Mouse (Mus musculus) heart, postnatal 25 days (tissue): Measurements from ENCODE around the gene Hlcs. TPM values are rescaled to one million over a fixed set of nuclear protein-coding genes. Genes with fewer than 3 reads are reported as not detected.
"Not testable (repeated sequence)": the region's sequence is repeated elsewhere in the genome, so short reads cannot be mapped to it uniquely, and the experiment has no call there.

Source experiments
- DNase-seq: peaks from one replicate; pipeline ENCODE4 v3.0.0; 2022; ENCODE audit warnings: low spot score
- intact Hi-C: fragments of 180-260 bp; cut with DNase I; formaldehyde crosslinking; loops from one replicate; pipeline ENCODE4 v1.15.1; 2025
- total RNA-seq, 2 experiments: library from RNA; stranded (reverse); gene quantifications; 2 replicates each; pipeline ENCODE4 v1.2.3; 2021

Gene Hlcs
- 1 to 10 TPM; 5.0 to 5.7 TPM for total RNA-seq

DNA sequence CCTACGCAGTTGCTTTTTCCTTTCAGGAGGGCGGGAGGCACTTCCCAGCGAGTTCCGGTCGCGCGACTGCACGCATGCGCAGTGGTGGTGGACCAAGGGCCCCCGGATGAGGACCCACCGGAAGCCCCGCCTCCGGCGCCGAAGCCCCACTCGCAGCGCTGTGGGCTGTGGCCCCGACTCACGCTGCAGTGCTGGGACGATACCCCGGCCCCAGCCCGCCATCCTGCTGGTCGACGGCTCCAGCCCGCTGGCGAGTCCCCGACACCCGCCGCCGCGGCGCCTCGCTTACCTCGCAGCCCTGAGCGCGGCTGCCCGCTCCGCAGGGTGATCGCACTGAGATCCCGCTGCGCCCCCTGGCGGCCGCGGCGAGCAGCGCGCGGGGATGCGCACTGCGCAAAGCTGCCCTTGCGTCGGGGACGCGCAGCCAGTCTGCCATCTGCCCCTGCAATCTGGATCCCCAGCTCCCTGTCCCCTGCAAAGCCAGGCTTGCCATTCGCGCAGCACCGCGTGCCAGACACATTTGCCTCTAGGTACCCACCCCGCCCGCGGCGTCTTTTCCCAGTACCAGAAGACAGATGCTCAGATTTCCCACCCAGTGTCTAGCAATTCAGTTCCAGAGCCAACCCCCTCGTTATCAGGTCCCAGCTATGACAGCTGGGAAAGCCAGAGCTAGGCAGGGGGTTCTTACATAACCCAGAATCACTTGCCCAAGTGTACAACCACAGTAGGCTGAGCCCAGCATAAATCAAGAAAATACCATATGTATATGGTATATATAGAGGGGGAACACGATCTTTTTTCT, at the start of gene Hlcs:
TSS of gene Hlcs (minus strand) at position 343 of the 802 bp plus-strand sequence.
- peak; percentile 96 for DNase-seq
- intact Hi-C loops, result loop anchor here (1.0 to 5.0 kb wide), 4 partner anchors 16 to 254 kb away; no protein-coding TSS in a partner anchor

DNA sequence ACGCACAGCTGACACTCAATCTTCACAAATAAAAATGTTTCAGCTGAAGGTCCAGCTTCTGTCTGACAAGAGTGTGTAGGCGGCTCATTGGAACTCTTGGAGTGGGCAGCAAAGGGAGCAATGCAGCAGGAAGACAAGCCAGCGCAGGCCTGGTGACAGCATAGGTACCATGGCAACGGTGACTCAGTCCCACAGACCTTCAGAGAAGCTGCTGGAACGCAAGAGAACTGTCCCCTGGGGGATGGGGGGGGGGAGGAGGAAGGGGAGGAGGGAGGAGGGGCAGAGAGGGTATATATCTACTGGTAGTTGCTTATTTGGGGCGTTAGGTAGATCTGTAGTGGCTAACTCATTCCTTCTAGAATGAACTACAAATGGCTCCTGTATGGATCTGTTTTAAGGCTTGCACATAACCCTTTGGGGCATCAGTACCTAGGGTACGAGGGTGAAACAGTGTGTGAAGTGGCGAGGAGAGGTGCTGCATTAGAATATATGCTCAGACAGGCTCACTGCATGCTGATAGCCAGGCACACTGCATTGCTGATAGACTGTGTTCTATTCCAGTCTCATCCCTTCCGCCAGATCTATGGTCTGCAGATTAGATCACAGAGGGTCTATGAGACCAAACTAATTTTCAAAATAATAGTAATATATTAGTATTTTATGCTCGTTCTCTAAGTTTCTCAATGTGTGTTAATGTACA, 49.0 kb upstream of the Hlcs start:
- peak; percentile 48 for DNase-seq
- intact Hi-C loops, result no loop called here

DNA sequence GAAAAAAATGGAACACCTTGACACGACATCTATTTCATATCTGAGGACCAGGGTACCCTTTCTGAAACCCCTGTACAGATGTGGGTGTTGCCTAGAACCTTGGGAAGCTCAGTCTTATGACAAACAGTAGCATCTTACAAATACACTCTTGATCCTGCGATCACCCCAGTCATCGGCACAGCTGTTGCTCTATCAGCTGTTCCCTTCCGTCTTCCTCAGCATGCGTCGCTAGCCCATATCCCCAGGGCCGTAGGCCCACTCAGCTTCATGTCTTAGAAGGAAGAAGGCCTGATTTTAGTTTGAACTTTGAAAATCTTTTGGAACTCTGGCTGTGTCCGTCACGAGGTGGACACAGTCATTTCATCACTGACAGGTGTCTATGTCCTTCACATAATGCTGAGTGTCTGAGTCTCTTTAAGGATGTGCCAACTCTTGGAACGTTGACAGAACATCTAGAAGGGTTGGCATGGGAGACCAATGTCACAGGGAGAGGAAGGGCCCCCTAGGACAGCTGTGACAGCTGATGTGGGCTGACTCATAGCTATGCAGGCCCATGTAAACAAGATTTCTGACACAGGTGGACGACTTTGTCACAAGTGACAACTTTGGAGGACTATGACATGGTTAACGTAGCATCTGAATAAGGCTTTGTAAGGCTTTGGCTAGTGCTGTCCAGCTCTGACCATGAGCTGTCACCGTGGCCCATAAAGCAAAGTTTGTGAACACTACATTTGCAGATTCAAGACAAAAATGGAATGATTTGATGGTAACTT, 47.4 kb upstream of the Hlcs start:
- DNase-seq, result no peak
- intact Hi-C loops, result no loop called here

DNA sequence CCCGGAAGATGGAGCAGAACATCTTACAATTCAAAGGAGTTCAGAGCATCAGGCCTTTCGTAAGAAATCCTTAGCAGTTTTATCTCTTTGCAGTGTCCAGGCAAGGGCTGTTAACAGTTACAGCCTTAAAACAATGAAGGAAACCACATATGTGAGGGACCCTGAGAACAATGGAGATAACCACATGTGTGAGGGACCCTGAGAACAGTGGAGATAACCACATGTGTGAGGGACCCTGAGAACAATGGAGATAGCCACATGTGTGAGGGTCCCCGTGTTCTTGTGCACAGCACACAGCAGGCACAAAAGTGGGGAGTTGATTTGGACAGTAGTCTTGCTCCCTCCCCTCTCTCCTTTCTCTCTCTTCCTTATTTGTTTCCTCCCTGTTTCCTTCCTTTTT, 44.7 kb upstream of the Hlcs start:
- intact Hi-C loops, result no loop called here
- DNase-seq, result no peak

- intact Hi-C loops, result no loop called here
- DNase-seq, result no peak
Measured at GRCm38 (mm10) chr16:94356776-94357494, 43.6 kb upstream of the Hlcs start.

GRCm38 (mm10) chr16:94356046-94356445, 42.7 kb upstream of the Hlcs start:
- intact Hi-C loops, result no loop called here
- DNase-seq, result no peak

- intact Hi-C loops, result no loop called here
- no peak for DNase-seq
Measured at GRCm38 (mm10) chr16:94354450-94354849, 41.1 kb upstream of the Hlcs start.

DNA sequence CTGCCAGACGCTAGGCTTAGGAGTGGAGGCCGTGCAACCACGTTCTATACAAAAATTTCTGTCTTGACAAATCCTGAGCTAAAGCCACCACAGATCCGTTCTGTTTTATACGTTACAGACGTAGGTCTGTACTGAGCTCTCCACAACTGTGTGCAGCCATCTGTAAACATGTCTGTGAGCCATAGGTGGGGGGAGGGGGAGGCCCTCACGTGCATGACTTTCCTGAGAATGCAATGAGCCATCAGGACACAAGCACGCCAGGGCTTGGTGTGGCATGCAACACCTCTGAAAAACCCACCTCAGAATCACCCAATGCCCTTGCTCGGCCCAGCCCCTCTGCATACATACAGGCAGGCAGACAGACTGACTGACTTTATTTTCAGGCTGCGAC, 36.9 kb upstream of the Hlcs start:
- intact Hi-C loops, result no loop called here

DNA sequence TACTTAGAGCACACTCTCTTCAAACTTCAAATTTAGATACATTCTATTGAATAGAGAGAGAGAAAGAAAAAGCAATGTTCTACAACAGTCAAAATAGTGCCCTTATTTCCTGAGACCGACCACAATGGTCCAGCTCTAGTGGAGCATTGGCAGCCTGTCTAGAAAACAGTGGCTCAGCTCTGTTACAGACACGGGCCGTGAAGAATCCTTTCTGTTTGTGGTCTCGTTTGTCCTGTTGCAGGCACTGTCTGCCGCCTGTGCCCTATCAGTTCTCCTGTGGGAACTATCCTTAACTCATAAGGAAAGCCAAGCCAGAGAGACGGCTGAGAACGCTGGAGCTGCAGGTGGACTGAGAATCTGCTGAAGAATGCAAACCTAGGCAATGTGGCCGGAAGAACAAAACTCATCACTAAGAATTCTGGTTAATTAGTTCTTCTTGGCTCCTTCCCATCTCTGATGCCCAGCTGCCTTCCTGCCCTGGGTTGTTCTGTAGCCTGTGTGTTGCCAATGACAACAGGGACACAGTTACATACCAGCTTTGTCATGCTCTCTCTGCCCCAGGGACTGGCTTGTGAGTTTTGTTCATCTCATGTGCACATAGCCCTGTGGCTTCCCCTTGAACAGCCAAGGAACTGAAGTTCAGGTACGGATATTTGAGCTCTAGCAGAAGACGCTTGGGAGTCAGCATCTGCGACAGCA, 36.4 kb upstream of the Hlcs start:
- intact Hi-C loops, result no loop called here
- no peak for DNase-seq

More for the DNA sequence above, 36.9 kb upstream of the Hlcs start:
- no peak for DNase-seq

- no peak for DNase-seq
- intact Hi-C loops, result no loop called here
Measured at GRCm38 (mm10) chr16:94348779-94349178, 35.4 kb upstream of the Hlcs start.

GRCm38 (mm10) chr16:94347080-94347731, 33.8 kb upstream of the Hlcs start:
- DNase-seq, result no peak

DNA sequence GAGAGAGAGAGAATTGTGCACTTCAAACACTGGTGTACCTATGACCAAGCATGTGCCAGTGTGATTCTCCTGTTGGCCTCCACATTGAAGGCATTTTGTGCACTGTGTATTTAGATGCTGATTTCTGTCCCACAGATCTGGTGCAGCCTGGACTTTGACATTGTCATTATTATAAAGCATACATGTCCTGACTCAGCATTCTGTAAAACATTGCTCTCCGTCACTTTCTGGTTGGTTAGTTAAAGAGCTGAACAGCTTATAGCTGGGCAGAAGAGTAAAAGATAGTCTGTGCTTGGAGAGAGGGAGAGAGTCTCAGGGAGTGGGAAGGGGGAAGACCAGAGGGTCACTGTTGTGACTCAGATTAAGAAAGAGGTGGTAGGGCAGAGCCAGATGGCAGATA, 32.4 kb upstream of the Hlcs start:
- no peak for DNase-seq
- intact Hi-C loops, result no loop called here

More at GRCm38 (mm10) chr16:94347080-94347731, 33.8 kb upstream of the Hlcs start:
- intact Hi-C loops, result no loop called here

DNA sequence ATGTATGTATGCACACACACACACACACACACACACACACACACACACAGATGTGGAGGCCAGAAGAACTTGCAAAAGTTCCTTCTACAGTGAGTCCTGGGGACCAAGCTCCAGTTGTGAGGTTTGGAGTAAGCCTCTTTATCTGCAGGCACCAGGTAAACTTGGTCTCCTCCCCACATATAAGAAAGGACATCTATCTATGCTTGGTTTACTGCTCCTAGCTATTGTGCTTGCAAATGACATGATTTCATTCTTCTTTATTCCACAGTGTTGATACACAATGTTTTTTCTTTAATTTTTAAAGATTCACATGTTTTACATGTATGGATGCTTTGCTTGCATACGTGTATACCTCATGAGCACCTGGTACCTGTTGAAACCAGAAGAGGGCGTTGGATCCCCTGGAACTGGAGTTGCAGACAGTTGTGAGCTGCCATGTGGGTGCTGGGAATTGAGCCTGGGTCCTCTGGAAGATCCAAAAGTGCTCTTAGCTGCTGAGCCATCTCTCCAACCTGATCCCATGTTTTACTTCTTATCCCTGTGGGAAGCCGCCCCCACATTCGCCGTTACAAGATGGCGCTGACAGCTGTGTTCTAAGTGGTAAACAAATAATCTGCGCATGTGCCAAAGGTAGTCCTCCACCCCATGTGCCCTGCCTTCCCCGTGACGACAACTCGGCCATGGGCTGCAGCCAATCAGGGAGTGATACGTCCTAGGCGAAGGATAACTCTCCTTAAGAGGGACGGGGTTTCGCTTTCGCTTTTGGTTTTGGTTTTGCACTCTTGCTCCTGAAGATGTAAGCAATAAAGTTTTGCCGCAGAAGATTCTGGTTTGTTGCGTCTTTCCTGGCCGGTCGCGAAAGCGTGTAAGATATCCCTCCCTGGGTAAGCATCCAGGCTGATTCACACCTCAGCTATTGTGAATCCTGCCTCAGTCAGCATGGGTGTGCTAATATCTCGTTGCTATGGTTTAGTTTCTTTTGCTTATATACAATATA, 26.1 kb upstream of the Hlcs start:
- intact Hi-C loops, result loop anchor here (10.0 kb wide), 1 partner anchor 425 kb away; no protein-coding TSS in a partner anchor

GRCm38 (mm10) chr16:94335656-94336055, 22.3 kb upstream of the Hlcs start:
- intact Hi-C loops, result loop anchor here (10.0 kb wide), 1 partner anchor 421 kb away; no protein-coding TSS in a partner anchor
- DNase-seq, result no peak

More for the DNA sequence above, 26.1 kb upstream of the Hlcs start:
- not testable (repeated sequence) for DNase-seq

DNA sequence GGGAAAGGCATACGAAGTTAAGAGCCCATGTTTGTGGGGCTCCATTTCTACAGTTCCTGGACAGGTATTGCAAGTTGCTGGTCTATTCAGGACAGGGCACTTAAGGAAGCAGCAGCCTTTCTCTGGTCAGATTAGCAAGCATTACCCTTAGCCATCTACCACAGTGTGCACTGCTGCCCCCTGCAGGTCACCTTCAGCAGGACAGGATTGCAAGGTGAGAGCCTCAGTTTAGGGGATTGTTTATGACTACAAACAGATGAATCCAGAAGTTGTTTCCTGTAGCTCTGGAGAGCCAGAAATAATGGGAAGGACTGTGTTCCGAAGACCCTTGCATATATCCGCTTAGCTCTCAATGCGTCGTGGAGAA, 18.5 kb upstream of the Hlcs start:
- DNase-seq, result no peak
- intact Hi-C loops, result loop anchor here (1.0 to 10.0 kb wide), 2 partner anchors 63 to 417 kb away; no protein-coding TSS in a partner anchor

DNA sequence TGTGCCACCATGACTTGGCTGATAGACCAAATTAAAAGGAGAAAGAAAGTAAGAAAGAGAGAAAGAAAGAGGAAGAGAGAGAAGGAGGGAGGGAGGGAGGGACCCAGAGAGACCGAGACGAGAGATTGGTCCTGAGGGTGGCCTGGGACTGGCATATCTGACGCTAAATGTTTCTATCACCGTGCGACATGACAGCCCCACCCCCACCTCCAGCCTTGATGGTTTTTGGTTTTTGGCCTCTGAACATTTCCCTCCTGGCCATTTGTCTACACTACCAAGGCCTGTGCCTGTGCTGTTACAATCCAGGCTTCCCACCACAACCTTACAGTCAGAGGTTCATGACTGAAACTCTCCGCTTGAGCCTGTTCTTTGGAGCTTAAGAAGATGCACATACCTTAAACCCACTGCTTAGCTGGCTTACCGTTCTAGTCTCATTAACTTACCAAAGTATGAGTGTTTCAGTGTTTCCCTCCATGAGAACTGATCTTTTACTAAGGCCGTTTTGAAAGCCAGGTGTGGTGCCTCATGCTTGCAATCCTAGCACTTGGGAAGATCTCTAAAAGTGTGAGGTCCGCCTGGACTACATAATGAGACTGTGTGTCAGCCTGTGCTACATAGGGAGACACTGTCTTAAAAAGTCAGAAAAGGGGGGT, 18.0 kb upstream of the Hlcs start:
- intact Hi-C loops, result loop anchor here (10.0 kb wide), 1 partner anchor 417 kb away; no protein-coding TSS in a partner anchor
- DNase-seq, result no peak

- no peak for DNase-seq
- intact Hi-C loops, result loop anchor here (10.0 kb wide), 1 partner anchor 416 kb away; no protein-coding TSS in a partner anchor
Measured at GRCm38 (mm10) chr16:94330429-94330828, 17.1 kb upstream of the Hlcs start.
